Mouse (Mus musculus) lung, embryonic 14.5 days (tissue): ENCODE measurements around the gene Pygo1. TPM values are rescaled to one million over a fixed set of nuclear protein-coding genes. Genes with fewer than 3 reads are reported as not detected.

ENCODE experiments used
- ATAC-seq: fragments of 200-750 bp; cut with Nextera tagmentation; 2 replicates; pipeline ENCODE4 v1.8.0; 2017; ENCODE audit warnings: mild to moderate bottlenecking, moderate TSS enrichment, moderate library complexity; ENCODE audit not compliant: insufficient read depth
- DNase-seq: peaks from one replicate; pipeline ENCODE4 v3.0.0-alpha.2; 2015
- H3K27ac ChIP-seq: fragments of 300-500 bp; sonication (generic); 2 replicates; pipeline ENCODE4 v1.5.1; 2014; ENCODE audit warnings: low read depth, mild to moderate bottlenecking, moderate library complexity
- H3K27me3 ChIP-seq: fragments of 300-500 bp; sonication (generic); 2 replicates; pipeline ENCODE4 v1.6.1; 2014; ENCODE audit warnings: low read length, control low read depth; ENCODE audit not compliant: insufficient read depth
- H3K36me3 ChIP-seq: fragments of 300-500 bp; sonication (generic); 2 replicates; pipeline ENCODE4 v1.6.1; 2014; ENCODE audit warnings: control low read depth; ENCODE audit not compliant: insufficient read depth
- H3K4me1 ChIP-seq: fragments of 300-500 bp; sonication (generic); 2 replicates; pipeline ENCODE4 v1.6.1; 2014; ENCODE audit warnings: antibody characterized with exemption, control low read depth; ENCODE audit not compliant: insufficient read depth
- H3K4me2 ChIP-seq: fragments of 300-500 bp; sonication (generic); 2 replicates; pipeline ENCODE4 v1.6.1; 2014; ENCODE audit warnings: mild to moderate bottlenecking
- H3K4me3 ChIP-seq: fragments of 300-500 bp; sonication (generic); 2 replicates; pipeline ENCODE4 v1.5.1; 2014; ENCODE audit warnings: low read depth, low read length
- H3K9ac ChIP-seq: fragments of 300-500 bp; sonication (generic); 2 replicates; pipeline ENCODE4 v1.6.1; 2014
- H3K9me3 ChIP-seq: fragments of 300-500 bp; sonication (generic); 2 replicates; pipeline ENCODE4 v1.6.1; 2016; ENCODE audit warnings: low read depth, low read length, control low read depth
- CTCF ChIP-seq: IDR thresholded peaks from 2 replicates; pipeline ENCODE4 v1.5.1; 2016; ENCODE audit warnings: antibody characterized with exemption, low read depth
- WGBS: fragments of 180-500 bp; shearing (Covaris S2); extraction: QIAGEN DNeasy Blood & Tissue Kit; methylation state at CpG from one replicate; pipeline ENCODE4 v1.1.7; 2014; 5-methylcytosine and 5-hydroxymethylcytosine counted together
- polyA plus RNA-seq: library from polyadenylated mRNA; unstranded; fragments of >200 nt; fragmentation: Nextera tagmentation; extraction: Ambion mirVana; gene quantifications from 2 replicates; pipeline ENCODE4 v1.2.1, GENCODE M21; 2014

Pygo1 gene
- polyA plus RNA-seq, 1 experiment from 2014 or later = 7.0 TPM

DNA sequence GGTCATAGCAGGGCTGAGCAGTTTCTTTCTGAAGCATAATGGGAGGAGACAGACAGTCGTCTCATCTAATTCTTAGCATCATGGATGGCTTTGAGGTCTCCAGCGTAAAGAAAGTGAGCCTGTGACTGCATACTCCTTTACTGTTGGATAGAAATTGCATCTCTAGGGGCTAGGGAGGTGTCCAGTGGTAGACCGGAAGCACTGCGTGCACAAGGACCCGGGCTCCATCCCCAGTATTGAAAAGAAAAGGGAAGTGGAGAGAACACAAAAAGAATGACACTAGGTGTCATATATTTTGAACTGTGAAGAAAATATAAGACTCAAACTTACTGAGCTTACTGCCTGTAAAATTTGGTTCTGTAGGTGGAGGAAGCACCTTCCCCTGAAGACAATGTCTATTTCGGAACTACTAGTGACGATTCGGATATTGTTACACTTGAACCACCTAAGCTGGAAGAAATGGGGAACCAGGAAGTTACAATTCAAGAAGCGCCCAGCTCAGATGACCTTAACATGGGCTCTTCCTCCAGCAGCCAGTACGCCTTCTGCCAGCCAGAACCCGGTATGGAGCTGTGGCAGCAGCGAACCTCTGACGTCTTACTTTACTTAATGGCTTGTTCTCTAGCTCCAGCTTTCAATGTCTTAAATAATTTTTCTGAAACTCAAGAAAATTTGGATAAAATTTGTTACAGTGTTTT lies 76.0 kb downstream of the Pygo1 start:
- no peak overlapping the region for H3K9ac ChIP-seq
- ATAC-seq = no peak
- no peaks in the 10 kb centered on the region for H3K27me3 ChIP-seq
- no peaks in the 10 kb centered on the region for H3K9me3 ChIP-seq
- H3K4me2 ChIP-seq = no peak overlapping the region
- no peak for DNase-seq
- H3K4me3 ChIP-seq = no peak overlapping the region
- H3K4me1 ChIP-seq = no peaks in the 10 kb centered on the region
- no peak for TF ChIP-seq CTCF
- H3K36me3 ChIP-seq = 0 out of 2 replicates have a peak, but pooled peaks cover 3% of the 10 kb centered on the region
- WGBS = 83% methylated on average over 13 of the region's 13 CpGs
- no peak overlapping the region for H3K27ac ChIP-seq

Other genes starting within 250 kb of the Pygo1 start
- 1.3 TPM in 2 replicates for gene Prtg, start 118.8 kb upstream of the Pygo1 start, polyA plus RNA-seq
- 1.2 and 1.3 TPM in 2 replicates for gene Dyx1c1, start 33.1 kb downstream of the Pygo1 start, polyA plus RNA-seq
- not detected in 2 replicates for gene Gm44503, start 33.2 kb downstream of the Pygo1 start, polyA plus RNA-seq
- 9.8 and 14.5 TPM in 2 replicates for gene Ccpg1os, start 59.7 kb downstream of the Pygo1 start, polyA plus RNA-seq
- gene Ccpg1, start 59.8 kb downstream of the Pygo1 start, polyA plus RNA-seq = 19.4 and 20.6 TPM in 2 replicates
- 16.1 and 16.7 TPM in 2 replicates for gene Pigb, start 114.7 kb downstream of the Pygo1 start, polyA plus RNA-seq
- gene Rab27a, start 119.2 kb downstream of the Pygo1 start, polyA plus RNA-seq = 1.8 and 2.8 TPM in 2 replicates
- not detected in 2 replicates for gene Khdc3, start 176.2 kb downstream of the Pygo1 start, polyA plus RNA-seq
- gene Gm20509, start 176.8 kb downstream of the Pygo1 start, polyA plus RNA-seq = not detected in 2 replicates
- gene Rsl24d1, start 187.8 kb downstream of the Pygo1 start, polyA plus RNA-seq = 115 and 127 TPM in 2 replicates